Mouse (Mus musculus) right cerebral cortex, adult 2 months (tissue): Measurements from ENCODE around the gene Gm5128.
"Not testable (repeated sequence)": the region's sequence is repeated elsewhere in the genome, so short reads cannot be mapped to it uniquely, and the experiment has no call there.

ENCODE experiments used
- DNase-seq, 2 experiments: peaks; one replicate each; pipeline ENCODE4 v3.0.0; 2021 to 2022; ENCODE audit warnings: low spot score in 2 of 2

Gm5128 gene

DNA sequence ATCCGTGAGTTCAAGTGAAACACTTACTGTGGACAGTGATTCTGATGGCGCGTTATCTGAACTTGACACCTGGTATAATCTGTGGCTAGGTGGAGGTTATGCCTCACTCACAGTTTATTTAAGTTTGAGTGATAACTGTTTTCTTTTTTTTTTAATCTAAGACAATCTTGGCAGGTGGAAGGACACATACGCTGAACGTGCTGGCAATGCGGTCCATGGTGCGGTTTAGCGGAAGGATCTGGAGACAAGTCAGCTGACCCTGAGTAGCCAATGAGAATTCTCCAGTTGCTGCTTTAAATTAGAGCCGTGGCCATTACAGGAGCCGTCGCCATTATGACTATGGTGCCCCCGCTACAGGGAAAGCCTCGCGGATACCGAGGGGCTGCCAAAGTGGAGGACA lies at the start of gene Gm5128:
Gm5128 (plus strand) TSS at position 301 of the 400 bp plus-strand sequence.
- DNase-seq, result not testable (repeated sequence)

DNA sequence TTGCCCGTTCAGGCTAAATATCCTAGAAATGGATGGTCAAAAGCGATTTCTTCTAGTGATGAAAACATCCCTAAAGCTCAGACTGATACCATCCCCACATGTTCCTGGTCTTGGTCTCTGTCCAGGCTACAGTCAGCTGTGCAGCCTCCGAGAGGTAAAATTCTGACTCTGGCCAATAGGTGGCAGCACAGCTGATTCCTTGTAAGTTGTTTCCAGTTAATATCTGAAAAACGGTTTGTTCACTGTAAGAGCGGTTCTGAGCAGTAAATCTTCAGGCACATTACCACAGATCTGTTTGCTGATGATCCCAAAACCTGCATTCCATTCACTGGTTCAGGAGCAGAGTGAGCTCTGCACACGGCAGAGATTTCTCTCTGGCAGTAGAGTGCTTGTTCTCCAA lies 12.4 kb upstream of the Gm5128 start:
- not testable (repeated sequence) for DNase-seq

- not testable (repeated sequence) for DNase-seq
Measured at GRCm38 (mm10) chrX:135361943-135362342, 11.1 kb upstream of the Gm5128 start.

DNA sequence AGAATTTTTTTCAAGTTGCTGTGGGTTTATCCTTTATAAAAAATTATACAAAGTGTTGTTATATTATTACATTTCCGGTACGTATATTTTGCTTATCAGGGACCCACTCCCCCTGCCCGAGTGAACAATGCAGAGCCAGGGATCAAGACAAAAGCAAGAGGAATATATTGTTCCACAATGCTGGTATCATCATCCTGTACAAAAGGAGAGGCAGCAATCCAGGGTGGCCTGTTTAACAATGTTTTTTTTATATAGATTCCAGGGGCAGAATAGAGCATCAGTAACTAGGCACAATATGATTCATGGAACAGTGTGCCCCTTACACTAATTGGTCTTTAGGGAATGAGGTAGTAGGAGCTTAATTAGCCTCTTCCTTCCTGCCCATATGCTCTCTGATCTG lies 30.5 kb downstream of the Gm5128 start:
- not testable (repeated sequence) for DNase-seq

- peak in 1 of 2 experiments; percentile 0 for DNase-seq
Measured at GRCm38 (mm10) chrX:135421203-135421602, 48.1 kb downstream of the Gm5128 start.

DNA sequence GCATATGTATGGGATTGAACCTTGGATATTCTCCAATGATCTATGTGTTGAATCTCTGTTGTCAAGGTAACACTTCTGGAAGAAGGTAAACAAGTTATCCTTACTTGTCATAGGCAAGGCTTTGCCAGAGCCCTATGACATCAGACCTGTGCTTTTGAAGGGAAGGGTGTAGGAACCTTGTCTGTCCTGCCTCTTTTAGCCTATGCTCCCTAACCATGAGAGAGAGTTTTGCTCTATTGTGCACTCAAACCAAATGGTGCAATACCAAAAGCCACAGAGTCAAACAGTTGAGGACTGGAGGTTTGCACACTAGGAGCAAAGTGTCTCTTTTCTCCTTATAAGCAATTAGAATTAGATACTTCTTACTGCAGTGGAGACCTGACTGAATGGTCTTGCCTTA lies 48.7 kb downstream of the Gm5128 start:
- not testable (repeated sequence) for DNase-seq

DNA sequence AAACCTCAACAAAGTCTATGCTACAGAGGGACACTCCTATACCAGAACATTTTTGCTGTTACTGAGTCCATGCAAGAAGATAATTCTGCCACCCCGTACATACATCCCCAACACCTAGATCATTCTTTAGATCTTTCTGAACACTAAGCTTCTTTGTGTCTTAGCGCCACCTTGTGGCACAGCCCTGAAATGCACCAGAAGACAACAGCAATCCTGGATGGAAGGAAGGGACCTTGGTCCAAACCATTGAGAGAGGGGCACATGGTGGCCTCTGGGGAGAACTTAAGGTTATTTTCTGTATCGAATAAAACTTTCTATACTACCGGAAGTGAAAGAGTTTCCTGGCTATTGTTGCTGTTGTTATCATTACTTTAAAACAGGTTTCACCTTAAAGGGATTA lies 49.4 kb downstream of the Gm5128 start:
- DNase-seq, result not testable (repeated sequence)
